Mouse (Mus musculus): ENCODE measurements around the gene Xpc. TPM values are rescaled to one million over a fixed set of nuclear protein-coding genes. Genes with fewer than 3 reads are reported as not detected.

The Xpc gene
- polyA plus RNA-seq (2017; shearing (Covaris generic)) = 10 to 100 TPM; 12.2 to 14.8 TPM

- ATAC-seq = peak; percentile 90
Measured at GRCm38 (mm10) chr6:91515545-91516449, at the start of gene Xpc, which contains the start of gene Lsm3. TSS of gene Xpc (minus strand) at chr6:91515888. TSS of gene Lsm3 (plus strand) at chr6:91515928.

GRCm38 (mm10) chr6:91563031-91563430 is 47.3 kb upstream of the Xpc start:
- ATAC-seq = no peak

- ATAC-seq = no peak
Measured at GRCm38 (mm10) chr6:91560186-91560585, 44.5 kb upstream of the Xpc start.

- ATAC-seq = no peak
Measured at GRCm38 (mm10) chr6:91559371-91559770, 43.7 kb upstream of the Xpc start.

- no peak for ATAC-seq
Measured at GRCm38 (mm10) chr6:91558565-91558964, 42.9 kb upstream of the Xpc start.

GRCm38 (mm10) chr6:91552693-91553092 is 37.0 kb upstream of the Xpc start:
- ATAC-seq = no peak

- no peak for ATAC-seq
Measured at GRCm38 (mm10) chr6:91551671-91552070, 36.0 kb upstream of the Xpc start.

GRCm38 (mm10) chr6:91549621-91550020 is 33.9 kb upstream of the Xpc start:
- no peak for ATAC-seq

- ATAC-seq = no peak
Measured at GRCm38 (mm10) chr6:91547313-91547712, 31.6 kb upstream of the Xpc start.

- ATAC-seq = no peak
Measured at GRCm38 (mm10) chr6:91546241-91546884, 30.7 kb upstream of the Xpc start.

- no peak for ATAC-seq
Measured at GRCm38 (mm10) chr6:91543056-91543455, 27.4 kb upstream of the Xpc start.

GRCm38 (mm10) chr6:91541276-91541675 is 25.6 kb upstream of the Xpc start:
- no peak for ATAC-seq

- ATAC-seq = no peak
Measured at GRCm38 (mm10) chr6:91536047-91536765, 20.5 kb upstream of the Xpc start.

- ATAC-seq = no peak
Measured at GRCm38 (mm10) chr6:91535231-91535630, 19.5 kb upstream of the Xpc start.

- ATAC-seq = no peak
Measured at GRCm38 (mm10) chr6:91534268-91534667, 18.6 kb upstream of the Xpc start.

GRCm38 (mm10) chr6:91533771-91534170 is 18.1 kb upstream of the Xpc start:
- no peak for ATAC-seq

GRCm38 (mm10) chr6:91533359-91533758 is 17.7 kb upstream of the Xpc start:
- ATAC-seq = no peak

- no peak for ATAC-seq
Measured at GRCm38 (mm10) chr6:91532661-91533060, 17.0 kb upstream of the Xpc start.

- ATAC-seq = no peak
Measured at GRCm38 (mm10) chr6:91531276-91531675, 15.6 kb upstream of the Xpc start.

- no peak for ATAC-seq
Measured at GRCm38 (mm10) chr6:91530673-91531072, 15.0 kb upstream of the Xpc start.

- ATAC-seq = no peak
Measured at GRCm38 (mm10) chr6:91528265-91528664, 12.6 kb upstream of the Xpc start.

GRCm38 (mm10) chr6:91527227-91527860 is 11.7 kb upstream of the Xpc start:
- no peak for ATAC-seq

GRCm38 (mm10) chr6:91525544-91525943 is 9.9 kb upstream of the Xpc start:
- no peak for ATAC-seq
